Mouse (Mus musculus) neural tube, embryonic 13.5 days (tissue): ENCODE measurements around the gene Vmn2r66. TPM values are rescaled to one million over a fixed set of nuclear protein-coding genes. Genes with fewer than 3 reads are reported as not detected.

Experiments used
- ATAC-seq: fragments of 200-750 bp; cut with Nextera tagmentation; 2 replicates; pipeline ENCODE4 v1.8.0; 2017; ENCODE audit warnings: low read depth, mild to moderate bottlenecking, moderate TSS enrichment, moderate library complexity
- H3K27ac ChIP-seq: fragments of 300-500 bp; sonication (generic); replicated peaks from 2 replicates; pipeline ENCODE4 v1.5.1; 2015; ENCODE audit warnings: moderate library complexity, mild to moderate bottlenecking, inconsistent platforms
- H3K27me3 ChIP-seq: fragments of 300-500 bp; sonication (generic); 2 replicates; pipeline ENCODE4 v1.6.1; 2015; ENCODE audit warnings: mild to moderate bottlenecking, inconsistent platforms
- H3K36me3 ChIP-seq: fragments of 300-500 bp; sonication (generic); 2 replicates; pipeline ENCODE4 v1.6.1; 2015; ENCODE audit warnings: mild to moderate bottlenecking, inconsistent platforms
- H3K4me1 ChIP-seq: fragments of 300-500 bp; sonication (generic); replicated peaks from 2 replicates; pipeline ENCODE4 v1.6.1; 2015; ENCODE audit warnings: inconsistent platforms
- H3K4me2 ChIP-seq: fragments of 300-500 bp; sonication (generic); 2 replicates; pipeline ENCODE4 v1.6.1; 2015; ENCODE audit warnings: inconsistent platforms, mild to moderate bottlenecking, moderate library complexity
- H3K4me3 ChIP-seq: fragments of 300-500 bp; sonication (generic); 2 replicates; pipeline ENCODE4 v1.5.1; 2015; ENCODE audit warnings: mild to moderate bottlenecking, inconsistent platforms
- H3K9ac ChIP-seq: fragments of 300-500 bp; sonication (generic); 2 replicates; pipeline ENCODE4 v1.6.1; 2015; ENCODE audit warnings: moderate library complexity, mild to moderate bottlenecking, inconsistent platforms
- H3K9me3 ChIP-seq: fragments of 300-500 bp; sonication (generic); 2 replicates; pipeline ENCODE4 v1.6.1; 2016; ENCODE audit warnings: inconsistent platforms
- WGBS: fragments of 180-500 bp; shearing (Covaris S2); methylation state at CpG from one replicate; pipeline ENCODE4 v1.1.7; 2015; 5-methylcytosine and 5-hydroxymethylcytosine counted together
- polyA plus RNA-seq: library from polyadenylated mRNA; unstranded; fragments of >200 nt; fragmentation: Nextera tagmentation; extraction: Ambion mirVana; gene quantifications from 2 replicates; pipeline ENCODE4 v1.2.1, GENCODE M21; 2015

Gene Vmn2r66
- polyA plus RNA-seq = not detected in 2 replicates

- no peak for ATAC-seq
- Histone ChIP-seq H3K9ac (no peak within 1 kb of the TSS), H3K9me3 (no peaks in the 10 kb centered on the region), H3K4me3 (no peak within 1 kb of the TSS), H3K36me3 (no peaks in the 10 kb centered on the region), H3K4me2 (no peak within 1 kb of the TSS), H3K27ac (no peak within 1 kb of the TSS), H3K4me1 (no peaks in the 10 kb centered on the region), H3K27me3 (no peaks in the 10 kb centered on the region)
- 91% methylated on average over 1 of the region's 1 CpGs for WGBS
These were observed at the start of gene Vmn2r66 for GRCm38 (mm10) chr7:85012168-85012567. Gene Vmn2r66 (minus strand): TSS chr7:85012268.

GRCm38 (mm10) chr7:84996694-84997093 lies 15.4 kb downstream of the Vmn2r66 start:
- 79% methylated on average over 2 of the region's 2 CpGs for WGBS
- H3K9me3 ChIP-seq = no peaks in the 10 kb centered on the region

GRCm38 (mm10) chr7:84964015-84964414 lies 48.1 kb downstream of the Vmn2r66 start, which contains the start of gene Vmn2r65:
Gene Vmn2r65 (minus strand): TSS chr7:84964115.
- Histone ChIP-seq H3K27me3 (no peaks in the 10 kb centered on the region), H3K36me3 (no peaks in the 10 kb centered on the region), H3K27ac (no peak within 1 kb of the TSS), H3K9me3 (peaks cover 10% of the 10 kb centered on the region; the same call in 1 of the 2 replicates), H3K4me2 (no peak within 1 kb of the TSS), H3K4me1 (no peaks in the 10 kb centered on the region), H3K4me3 (no peak within 1 kb of the TSS), H3K9ac (no peak within 1 kb of the TSS)
- ATAC-seq = no peak
- 56% methylated on average over 1 of the region's 1 CpGs for WGBS

More at GRCm38 (mm10) chr7:84996694-84997093, 15.4 kb downstream of the Vmn2r66 start:
- Histone ChIP-seq H3K4me1 (no peaks in the 10 kb centered on the region), H3K27ac (no peak overlapping the region), H3K27me3 (no peaks in the 10 kb centered on the region), H3K4me2 (no peak overlapping the region), H3K9ac (no peak overlapping the region), H3K4me3 (no peak overlapping the region), H3K36me3 (no peaks in the 10 kb centered on the region)
- no peak for ATAC-seq

Other genes with a start within 250 kb of the Vmn2r66 start
- gene Olfr291, start 158.7 kb downstream of the Vmn2r66 start, polyA plus RNA-seq = not detected in 2 replicates
- not detected in 2 replicates for gene Vmn2r65, start 48.2 kb downstream of the Vmn2r66 start, polyA plus RNA-seq
- gene Vmn2r67, start 143.7 kb upstream of the Vmn2r66 start, polyA plus RNA-seq = not detected in 2 replicates
- gene Vmn2r68, start 225.5 kb upstream of the Vmn2r66 start, polyA plus RNA-seq = not detected in 2 replicates